Mouse (Mus musculus): Measurements from ENCODE around the gene Il20rb. TPM values are rescaled to one million over a fixed set of nuclear protein-coding genes. Genes with fewer than 3 reads are reported as not detected.
A peak's percentile ranks its signal among the peaks of the same experiment; 100 is the strongest.

Gene Il20rb
- total and polyA plus RNA-seq, 2 experiments from 2014 or later: 0.99 to 2.5 TPM

- Histone ChIP-seq H3K36me3 (ENCODE audit: insufficient read depth, low read length) (no peaks in the 10 kb centered on the region), H3K9ac (replicated peaks; ENCODE audit: low read length, poor library complexity, severe bottlenecking) (no peak overlapping the region), H3K9me3 (ENCODE audit: low read length) (no peaks in the 10 kb centered on the region), H3K27me3 (ENCODE audit: insufficient read depth, low read length) (no peaks in the 10 kb centered on the region), H3K4me2 (ENCODE audit: low read depth, low read length, poor library complexity, severe bottlenecking) (no peak overlapping the region), H3K4me3 (ENCODE audit: low read depth, low read length) (no peak overlapping the region), H3K27ac (ENCODE audit: low read depth, low read length) (no peak overlapping the region), H3K4me1 (ENCODE audit: insufficient read depth, low read length) (no peaks in the 10 kb centered on the region)
- TF ChIP-seq CTCF (IDR thresholded peaks at IDR 0.05): no peak
- ATAC-seq (ENCODE audit: low FRiP score): no peak
- DNase-seq (ENCODE audit: low spot score): no peak
- WGBS: 75% methylated on average over 2 of the region's 2 CpGs
Measured at GRCm38 (mm10) chr9:100522029-100522428, 35.4 kb upstream of the Il20rb start.

- H3K27me3 ChIP-seq (ENCODE audit: insufficient read depth, low read length): no peaks in the 10 kb centered on the region
- H3K4me1 ChIP-seq (ENCODE audit: insufficient read depth, low read length): no peaks in the 10 kb centered on the region
- no peak overlapping the region for H3K27ac ChIP-seq (ENCODE audit: low read depth, low read length)
- no peaks in the 10 kb centered on the region for H3K36me3 ChIP-seq (ENCODE audit: insufficient read depth, low read length)
- H3K9me3 ChIP-seq (ENCODE audit: low read length): no peaks in the 10 kb centered on the region
- no peak overlapping the region for H3K4me2 ChIP-seq (ENCODE audit: low read depth, low read length, poor library complexity, severe bottlenecking)
- H3K4me3 ChIP-seq (ENCODE audit: low read depth, low read length): no peak overlapping the region
- TF ChIP-seq CTCF (IDR thresholded peaks at IDR 0.05): peak; percentile 81
- H3K9ac ChIP-seq (replicated peaks; ENCODE audit: low read length, poor library complexity, severe bottlenecking): no peak overlapping the region
- ATAC-seq (ENCODE audit: low FRiP score): no peak
- WGBS: 0% methylated on average over 2 of the region's 2 CpGs
- DNase-seq (ENCODE audit: low spot score): peak; percentile 82
Measured at GRCm38 (mm10) chr9:100520586-100520985, 34.0 kb upstream of the Il20rb start.

DNA sequence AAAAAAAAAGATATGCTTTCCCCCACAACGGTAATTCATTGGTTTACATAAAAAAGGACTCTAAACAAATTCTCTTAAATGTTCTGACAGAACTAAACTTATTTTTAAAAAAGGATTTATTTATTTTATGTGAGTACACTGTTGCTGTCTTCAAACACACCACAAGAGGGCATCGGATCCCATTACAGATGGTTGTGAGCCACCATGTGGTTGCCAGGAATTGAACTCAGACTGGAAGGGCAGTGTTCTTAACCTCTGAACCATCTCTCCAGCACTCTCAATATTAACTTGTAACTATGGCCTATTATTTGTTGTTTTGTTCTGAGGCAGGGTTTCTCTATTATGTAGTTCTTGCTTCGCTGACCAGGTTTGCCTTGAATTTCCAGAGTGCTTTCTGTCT is 33.4 kb upstream of the Il20rb start:
- TF ChIP-seq CTCF (IDR thresholded peaks at IDR 0.05): peak; percentile 47
- H3K27ac ChIP-seq (ENCODE audit: low read depth, low read length): no peak overlapping the region
- 91% methylated on average over 3 of the region's 3 CpGs for WGBS
- no peaks in the 10 kb centered on the region for H3K4me1 ChIP-seq (ENCODE audit: insufficient read depth, low read length)
- H3K9me3 ChIP-seq (ENCODE audit: low read length): no peaks in the 10 kb centered on the region
- ATAC-seq (ENCODE audit: low FRiP score): no peak
- H3K36me3 ChIP-seq (ENCODE audit: insufficient read depth, low read length): no peaks in the 10 kb centered on the region
- no peak overlapping the region for H3K4me2 ChIP-seq (ENCODE audit: low read depth, low read length, poor library complexity, severe bottlenecking)
- no peak overlapping the region for H3K4me3 ChIP-seq (ENCODE audit: low read depth, low read length)
- no peak for DNase-seq (ENCODE audit: low spot score)
- no peaks in the 10 kb centered on the region for H3K27me3 ChIP-seq (ENCODE audit: insufficient read depth, low read length)
- no peak overlapping the region for H3K9ac ChIP-seq (replicated peaks; ENCODE audit: low read length, poor library complexity, severe bottlenecking)

GRCm38 (mm10) chr9:100507581-100507980 is 21.0 kb upstream of the Il20rb start:
- Histone ChIP-seq H3K9ac (replicated peaks; ENCODE audit: low read length, poor library complexity, severe bottlenecking) (no peak overlapping the region), H3K4me3 (ENCODE audit: low read depth, low read length) (no peak overlapping the region), H3K4me1 (ENCODE audit: insufficient read depth, low read length) (no peaks in the 10 kb centered on the region), H3K27ac (ENCODE audit: low read depth, low read length) (no peak overlapping the region), H3K9me3 (ENCODE audit: low read length) (no peaks in the 10 kb centered on the region), H3K27me3 (ENCODE audit: insufficient read depth, low read length) (no peaks in the 10 kb centered on the region), H3K36me3 (ENCODE audit: insufficient read depth, low read length) (no peaks in the 10 kb centered on the region), H3K4me2 (ENCODE audit: low read depth, low read length, poor library complexity, severe bottlenecking) (no peak overlapping the region)
- TF ChIP-seq CTCF (IDR thresholded peaks at IDR 0.05): no peak
- no peak for DNase-seq (ENCODE audit: low spot score)
- no peak for ATAC-seq (ENCODE audit: low FRiP score)
- 87% methylated on average over 2 of the region's 2 CpGs for WGBS

- Histone ChIP-seq H3K36me3 (ENCODE audit: insufficient read depth, low read length) (no peaks in the 10 kb centered on the region), H3K9me3 (ENCODE audit: low read length) (no peaks in the 10 kb centered on the region), H3K27ac (ENCODE audit: low read depth, low read length) (no peak overlapping the region), H3K4me3 (ENCODE audit: low read depth, low read length) (no peak overlapping the region), H3K4me1 (ENCODE audit: insufficient read depth, low read length) (no peaks in the 10 kb centered on the region), H3K4me2 (ENCODE audit: low read depth, low read length, poor library complexity, severe bottlenecking) (no peak overlapping the region), H3K9ac (replicated peaks; ENCODE audit: low read length, poor library complexity, severe bottlenecking) (no peak overlapping the region), H3K27me3 (ENCODE audit: insufficient read depth, low read length) (no peaks in the 10 kb centered on the region)
- ATAC-seq (ENCODE audit: low FRiP score) (no peak), DNase-seq (ENCODE audit: low spot score) (no peak)
- TF ChIP-seq CTCF (IDR thresholded peaks at IDR 0.05): no peak
- 74% methylated on average over 2 of the region's 2 CpGs for WGBS
Measured at GRCm38 (mm10) chr9:100506652-100507051, 20.1 kb upstream of the Il20rb start.

- DNase-seq (ENCODE audit: low spot score) (no peak), ATAC-seq (ENCODE audit: low FRiP score) (no peak)
- H3K27ac ChIP-seq (ENCODE audit: low read depth, low read length): no peak overlapping the region
- TF ChIP-seq CTCF (IDR thresholded peaks at IDR 0.05): no peak
- no peak overlapping the region for H3K9ac ChIP-seq (replicated peaks; ENCODE audit: low read length, poor library complexity, severe bottlenecking)
- no peaks in the 10 kb centered on the region for H3K27me3 ChIP-seq (ENCODE audit: insufficient read depth, low read length)
- H3K36me3 ChIP-seq (ENCODE audit: insufficient read depth, low read length): no peaks in the 10 kb centered on the region
- H3K4me3 ChIP-seq (ENCODE audit: low read depth, low read length): no peak overlapping the region
- WGBS: 93% methylated on average over 4 of the region's 4 CpGs
- H3K9me3 ChIP-seq (ENCODE audit: low read length): no peaks in the 10 kb centered on the region
- no peak overlapping the region for H3K4me2 ChIP-seq (ENCODE audit: low read depth, low read length, poor library complexity, severe bottlenecking)
- H3K4me1 ChIP-seq (ENCODE audit: insufficient read depth, low read length): no peaks in the 10 kb centered on the region
Measured at GRCm38 (mm10) chr9:100505498-100505897, 18.9 kb upstream of the Il20rb start.

Data from midbrain, postnatal 0 days (tissue).